Mouse (Mus musculus) neural tube, embryonic 11.5 days (tissue): ENCODE measurements around the gene Insig1. TPM values are rescaled to one million over a fixed set of nuclear protein-coding genes. Genes with fewer than 3 reads are reported as not detected.

ENCODE experiments used
- ATAC-seq: fragments of 200-750 bp; cut with Nextera tagmentation; 2 replicates; pipeline ENCODE4 v1.8.0; 2017; ENCODE audit warnings: moderate number of reproducible peaks, mild to moderate bottlenecking, moderate TSS enrichment, moderate library complexity; ENCODE audit not compliant: insufficient read depth, low FRiP score, low TSS enrichment
- DNase-seq: peaks from one replicate; pipeline ENCODE4 v3.0.0-alpha.2; 2015; ENCODE audit warnings: low spot score
- H3K27ac ChIP-seq: fragments of 300-500 bp; sonication (generic); 2 replicates; pipeline ENCODE4 v1.5.1; 2014; ENCODE audit warnings: low read depth, mild to moderate bottlenecking, low read length
- H3K27me3 ChIP-seq: fragments of 300-500 bp; sonication (generic); 2 replicates; pipeline ENCODE4 v1.6.1; 2014; ENCODE audit warnings: mild to moderate bottlenecking, low read length, mixed read lengths; ENCODE audit not compliant: control insufficient read depth, insufficient read depth
- H3K36me3 ChIP-seq: fragments of 300-500 bp; sonication (generic); 2 replicates; pipeline ENCODE4 v1.6.1; 2014; ENCODE audit warnings: mild to moderate bottlenecking, low read length, moderate library complexity, mixed read lengths; ENCODE audit not compliant: control insufficient read depth, insufficient read depth
- H3K4me1 ChIP-seq: fragments of 300-500 bp; sonication (generic); 2 replicates; pipeline ENCODE4 v1.6.1; 2014; ENCODE audit warnings: low read length, mixed read lengths; ENCODE audit not compliant: control insufficient read depth, insufficient read depth
- H3K4me2 ChIP-seq: fragments of 300-500 bp; sonication (generic); 2 replicates; pipeline ENCODE4 v1.6.1; 2014; ENCODE audit warnings: low read depth, mild to moderate bottlenecking, moderate library complexity
- H3K4me3 ChIP-seq: fragments of 300-500 bp; sonication (generic); 2 replicates; pipeline ENCODE4 v1.5.1; 2014; ENCODE audit warnings: low read depth, low read length
- H3K9ac ChIP-seq: fragments of 300-500 bp; sonication (generic); 2 replicates; pipeline ENCODE4 v1.6.1; 2014; ENCODE audit warnings: mild to moderate bottlenecking, low read length
- H3K9me3 ChIP-seq: fragments of 300-500 bp; sonication (generic); 2 replicates; pipeline ENCODE4 v1.6.1; 2016; ENCODE audit warnings: low read length; ENCODE audit not compliant: control insufficient read depth
- WGBS: fragments of 180-500 bp; shearing (Covaris S2); extraction: QIAGEN DNeasy Blood & Tissue Kit; methylation state at CpG from one replicate; pipeline ENCODE4 v1.1.7; 2014; 5-methylcytosine and 5-hydroxymethylcytosine counted together
- polyA plus RNA-seq: library from polyadenylated mRNA; unstranded; fragments of >200 nt; fragmentation: Nextera tagmentation; extraction: Ambion mirVana; gene quantifications from 2 replicates; pipeline ENCODE4 v1.2.1, GENCODE M21; 2014

Insig1 gene
- polyA plus RNA-seq, 1 experiment from 2014 or later, result 109 TPM

DNA sequence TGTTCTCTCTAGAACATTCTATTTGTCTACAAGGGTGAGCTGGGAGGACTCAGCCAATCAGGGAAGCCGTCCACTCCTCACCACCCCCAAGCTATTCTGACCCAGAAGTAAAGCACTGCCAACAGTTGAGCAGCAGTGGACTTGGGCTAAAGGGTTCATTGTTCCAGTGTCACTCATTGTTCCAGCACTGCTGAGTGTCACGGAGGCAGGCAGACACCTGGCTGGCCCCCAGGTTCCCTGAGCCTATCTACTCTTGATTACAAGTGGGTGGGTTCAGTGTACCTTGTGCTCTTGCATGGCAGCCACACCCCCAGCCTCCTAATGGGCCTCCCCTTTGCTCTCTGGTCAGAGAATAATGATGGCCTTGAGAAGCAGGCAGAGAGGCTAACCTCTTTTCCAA is 15.7 kb upstream of the Insig1 start:
- 57% methylated on average over 2 of the region's 2 CpGs for WGBS

GRCm38 (mm10) chr5:28056877-28057276 is 14.3 kb upstream of the Insig1 start:
- H3K9me3 ChIP-seq, result no peaks in the 10 kb centered on the region
- DNase-seq (no peak), ATAC-seq (no peak)
- H3K27me3 ChIP-seq, result no peaks in the 10 kb centered on the region
- H3K4me3 ChIP-seq, result no peak overlapping the region
- no peak overlapping the region for H3K27ac ChIP-seq
- H3K9ac ChIP-seq, result no peak overlapping the region
- no peaks in the 10 kb centered on the region for H3K4me1 ChIP-seq
- WGBS, result 86% methylated on average over 3 of the region's 3 CpGs
- H3K36me3 ChIP-seq, result no peaks in the 10 kb centered on the region
- H3K4me2 ChIP-seq, result no peak overlapping the region

More for the DNA sequence above, 15.7 kb upstream of the Insig1 start:
- Histone ChIP-seq H3K4me3 (no peak overlapping the region), H3K4me2 (no peak overlapping the region), H3K27ac (no peak overlapping the region), H3K4me1 (no peaks in the 10 kb centered on the region), H3K9ac (no peak overlapping the region), H3K9me3 (no peaks in the 10 kb centered on the region), H3K27me3 (no peaks in the 10 kb centered on the region), H3K36me3 (no peaks in the 10 kb centered on the region)
- ATAC-seq, result no peak
- no peak for DNase-seq

DNA sequence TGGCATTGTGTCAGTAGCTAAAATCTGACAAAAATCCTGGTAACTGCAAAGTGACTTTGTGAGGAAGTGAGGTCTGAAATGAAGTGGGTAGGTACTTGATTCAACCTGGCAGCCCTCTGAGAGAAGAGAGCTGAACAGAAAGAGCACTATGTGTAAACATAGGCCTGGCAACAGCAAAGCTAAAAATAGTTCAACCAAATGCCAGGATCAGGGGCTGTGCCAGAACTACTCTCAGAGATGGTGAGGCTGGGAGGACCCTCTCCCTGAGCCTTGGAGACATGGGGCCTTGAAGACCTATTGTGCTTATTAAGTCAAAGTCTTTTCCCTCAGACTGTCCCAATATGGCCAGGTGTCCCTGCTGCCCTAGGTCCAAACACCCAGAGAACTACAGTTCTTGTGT is 10.7 kb upstream of the Insig1 start:
- DNase-seq, result no peak
- Histone ChIP-seq H3K27me3 (no peaks in the 10 kb centered on the region), H3K9ac (no peak overlapping the region), H3K9me3 (no peaks in the 10 kb centered on the region), H3K4me3 (no peak overlapping the region), H3K36me3 (no peaks in the 10 kb centered on the region), H3K27ac (no peak overlapping the region), H3K4me2 (no peak overlapping the region), H3K4me1 (no peaks in the 10 kb centered on the region)
- no peak for ATAC-seq

- no peak overlapping the region for H3K9ac ChIP-seq
- H3K27ac ChIP-seq, result no peak overlapping the region
- H3K36me3 ChIP-seq, result no peaks in the 10 kb centered on the region
- H3K27me3 ChIP-seq, result no peaks in the 10 kb centered on the region
- DNase-seq, result no peak
- no peak for ATAC-seq
- no peaks in the 10 kb centered on the region for H3K9me3 ChIP-seq
- H3K4me3 ChIP-seq, result no peak overlapping the region
- no peak overlapping the region for H3K4me2 ChIP-seq
- WGBS, result 84% methylated on average over 6 of the region's 6 CpGs
- no peaks in the 10 kb centered on the region for H3K4me1 ChIP-seq
These were observed 10.2 kb upstream of the Insig1 start for GRCm38 (mm10) chr5:28061011-28061410.

GRCm38 (mm10) chr5:28063989-28064624 is 7.1 kb upstream of the Insig1 start:
- 64% methylated on average over 3 of the region's 3 CpGs for WGBS
- ATAC-seq, result no peak
- no peaks in the 10 kb centered on the region for H3K36me3 ChIP-seq
- DNase-seq, result no peak
- H3K4me1 ChIP-seq, result no peaks in the 10 kb centered on the region
- H3K27me3 ChIP-seq, result no peaks in the 10 kb centered on the region
- H3K4me2 ChIP-seq, result no peak overlapping the region
- no peaks in the 10 kb centered on the region for H3K9me3 ChIP-seq
- H3K4me3 ChIP-seq, result no peak overlapping the region
- no peak overlapping the region for H3K27ac ChIP-seq
- no peak overlapping the region for H3K9ac ChIP-seq

GRCm38 (mm10) chr5:28065275-28065674 is 5.9 kb upstream of the Insig1 start:
- DNase-seq, result no peak
- Histone ChIP-seq H3K36me3 (no peaks in the 10 kb centered on the region), H3K27me3 (no peaks in the 10 kb centered on the region), H3K9me3 (no peaks in the 10 kb centered on the region), H3K4me3 (no peak overlapping the region), H3K27ac (no peak overlapping the region), H3K4me1 (peaks cover 7% of the 10 kb centered on the region; the same call in 1 of the 2 replicates), H3K4me2 (no peak overlapping the region), H3K9ac (no peak overlapping the region)
- no peak for ATAC-seq
- WGBS, result 78% methylated on average over 4 of the region's 4 CpGs

- Histone ChIP-seq H3K9ac (no peak overlapping the region), H3K27me3 (no peaks in the 10 kb centered on the region), H3K27ac (no peak overlapping the region), H3K9me3 (no peaks in the 10 kb centered on the region), H3K4me2 (no peak overlapping the region), H3K4me1 (peaks cover 9% of the 10 kb centered on the region; the same call in 1 of the 2 replicates), H3K36me3 (no peaks in the 10 kb centered on the region), H3K4me3 (no peak overlapping the region)
- no peak for ATAC-seq
- no peak for DNase-seq
- 76% methylated on average over 5 of the region's 5 CpGs for WGBS
These were observed 4.9 kb upstream of the Insig1 start for GRCm38 (mm10) chr5:28066311-28066710.

DNA sequence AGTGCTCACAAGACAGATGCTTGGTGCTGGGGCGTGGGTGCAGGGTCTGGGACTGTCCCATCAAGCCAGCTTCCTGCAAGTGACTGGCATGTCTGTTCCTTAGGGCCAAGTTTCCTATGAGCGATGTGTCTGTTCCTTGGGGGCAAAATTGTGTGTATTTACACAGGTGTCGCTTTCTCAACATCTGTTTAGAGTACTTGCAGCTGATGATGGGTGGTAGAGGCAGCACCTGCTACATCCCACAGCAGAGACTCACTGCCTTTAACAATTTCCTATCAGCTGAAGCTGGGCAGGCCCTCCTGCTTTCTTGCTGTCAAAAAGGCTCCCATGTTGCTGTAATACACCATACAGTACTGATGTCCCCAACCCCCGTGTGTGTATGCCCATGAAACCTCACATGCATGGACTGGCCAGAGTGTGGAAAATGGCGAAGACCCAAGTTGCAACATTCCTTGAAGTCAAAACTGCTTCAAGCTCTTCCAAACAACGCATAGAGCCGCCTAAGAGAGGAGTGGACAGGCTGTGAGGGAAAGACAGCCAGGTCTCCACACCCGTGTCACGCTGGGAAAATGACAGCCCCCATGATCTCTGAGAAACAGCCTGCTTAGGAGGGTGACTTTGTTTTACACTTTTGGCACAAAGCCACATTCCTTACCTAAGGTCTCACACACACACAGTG is 875 bp upstream of the Insig1 start:
- 31% methylated on average over 9 of the region's 9 CpGs for WGBS
- Histone ChIP-seq H3K36me3 (peaks cover 4% of the 10 kb centered on the region; the same call in 1 of the 2 replicates), H3K27ac (peak overlapping the region; percentile 91), H3K9ac (peak overlapping the region; percentile 74), H3K4me2 (peak overlapping the region; percentile 67), H3K4me3 (peak overlapping the region; percentile 83), H3K4me1 (peaks cover 18% of the 10 kb centered on the region), H3K9me3 (no peaks in the 10 kb centered on the region), H3K27me3 (no peaks in the 10 kb centered on the region)
- DNase-seq, result no peak
- ATAC-seq, result no peak
